Mouse (Mus musculus) T-cell, adult 2 months (primary cell): ENCODE measurements at regions not wholly inside any gene's neighbourhood (a gene's known extent, or its start where the extent isn't known, plus 50 kb on each side); places are given as distances from the start of the nearest gene placed in this dataset.
"Not testable (repeated sequence)": the region's sequence is repeated elsewhere in the genome, so short reads cannot be mapped to it uniquely, and the experiment has no call there.

Source experiments
- DNase-seq: peaks from one replicate; pipeline ENCODE4 v3.0.0; 2022; ENCODE audit warnings: low spot score

DNA sequence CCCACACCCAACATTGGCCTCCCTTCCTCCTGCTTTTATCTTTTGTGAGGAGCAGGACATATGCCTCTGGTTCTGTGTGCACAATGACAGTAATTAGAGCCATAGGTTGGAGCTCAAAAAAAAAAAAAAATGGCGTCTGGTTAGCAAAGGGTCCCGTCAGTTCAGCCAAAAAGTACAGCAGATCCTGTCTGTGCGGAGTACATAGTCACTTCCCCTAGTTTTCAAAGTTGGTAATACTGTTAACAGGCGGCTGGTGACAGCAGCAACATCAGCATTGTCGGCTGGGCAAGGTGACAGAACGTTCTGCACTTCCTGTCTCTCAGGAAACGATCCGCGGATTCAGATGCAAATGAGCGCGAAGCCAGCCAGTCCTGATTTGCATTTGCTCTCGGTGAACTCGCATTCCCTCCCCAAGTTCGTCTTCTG is 642.4 kb upstream of the Gm19410 start:
- DNase-seq, result peak; percentile 70

DNA sequence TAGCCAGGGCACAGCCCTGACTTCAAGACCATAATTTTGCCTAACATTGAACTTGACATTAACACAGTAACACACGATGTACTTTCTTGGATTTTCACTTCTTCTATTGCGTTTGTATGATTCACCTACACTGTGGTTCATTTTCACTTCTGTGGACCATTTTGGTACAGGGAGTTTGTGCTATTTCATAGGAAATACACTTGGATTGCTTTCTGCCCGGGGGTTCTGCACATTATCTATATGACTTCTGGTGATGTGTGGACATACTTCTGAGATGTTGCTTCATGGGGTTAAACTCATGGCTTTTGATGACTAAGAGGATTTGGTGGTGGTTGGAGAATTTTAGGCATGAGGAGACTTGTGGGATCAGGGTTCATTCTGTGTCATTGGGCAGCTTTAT is 640.4 kb upstream of the Gm19410 start:
- no peak for DNase-seq

DNA sequence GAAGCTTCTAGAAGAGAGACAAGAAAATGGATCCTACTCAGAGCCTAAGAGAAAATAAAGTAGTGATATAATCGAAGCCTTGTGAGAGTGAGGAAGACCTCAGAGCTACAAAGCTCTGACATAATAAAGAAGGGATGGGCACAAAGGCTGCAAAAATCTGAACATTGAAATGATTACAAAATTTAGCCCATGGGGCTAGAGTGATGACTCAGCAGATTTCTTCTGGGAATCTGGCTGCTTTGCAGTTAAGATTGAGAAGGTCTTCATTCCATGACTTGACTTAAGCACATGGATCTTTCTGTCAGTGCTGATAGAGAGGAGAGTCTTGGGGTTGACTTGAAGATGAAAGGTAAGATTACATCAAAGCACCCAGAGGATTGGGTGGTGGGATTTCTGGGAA is 633.3 kb upstream of the Gm19410 start:
- DNase-seq, result no peak

DNA sequence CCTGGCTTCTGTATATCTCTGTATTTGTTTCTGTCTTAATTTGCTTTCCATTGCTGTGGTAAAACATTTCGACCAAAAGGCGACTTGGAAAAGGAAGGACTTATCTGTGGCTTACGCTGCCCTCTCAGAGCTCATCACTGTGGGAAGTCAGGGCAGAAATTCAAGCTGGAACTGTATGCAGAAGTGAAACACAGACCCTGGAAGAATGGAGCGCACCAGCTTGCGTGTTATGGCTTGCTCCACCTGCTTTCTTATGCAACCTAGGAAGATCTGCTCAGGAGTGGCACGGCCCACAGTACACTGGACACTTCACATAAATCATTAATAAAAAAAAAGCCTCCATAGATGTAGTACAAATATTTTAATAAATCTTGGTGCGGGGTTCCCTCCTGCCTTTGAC is 630.0 kb upstream of the Gm19410 start:
- DNase-seq, result no peak

DNA sequence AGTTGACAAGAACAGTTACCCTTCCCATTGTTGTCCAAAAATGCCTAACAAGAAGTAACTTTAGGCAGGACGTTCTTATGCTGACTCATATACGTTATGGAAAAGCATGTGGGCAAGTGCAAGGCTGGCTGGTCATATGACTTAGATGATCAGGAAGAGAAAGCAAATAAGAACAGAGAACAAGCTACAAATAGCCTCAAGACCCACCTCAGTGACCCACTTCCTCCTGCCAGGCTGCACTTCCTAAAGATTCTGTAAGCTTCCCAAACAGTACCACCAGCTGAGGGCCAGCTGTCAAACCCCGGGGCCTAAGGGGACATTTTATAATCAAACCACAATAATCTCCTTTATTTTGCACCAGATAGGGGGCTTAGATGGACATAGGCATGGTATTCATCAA is 628.9 kb upstream of the Gm19410 start:
- no peak for DNase-seq

DNA sequence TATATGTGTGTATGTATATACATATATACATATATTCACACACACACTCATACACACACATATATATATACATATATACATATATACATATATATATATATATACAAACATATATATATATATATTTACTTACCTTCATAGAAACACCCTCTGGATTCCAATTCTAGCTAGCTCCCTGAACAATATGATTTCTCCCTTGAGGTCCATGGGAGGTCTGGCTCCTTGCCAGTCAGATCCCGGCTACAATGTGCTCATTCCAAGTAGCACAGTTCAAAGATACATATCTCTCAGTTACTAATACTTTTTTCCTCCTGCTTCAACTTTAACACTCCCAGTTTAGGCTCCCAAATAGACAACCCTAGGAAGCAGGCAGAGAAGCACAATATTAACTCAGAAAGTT is 624.8 kb upstream of the Gm19410 start:
- DNase-seq, result no peak

DNA sequence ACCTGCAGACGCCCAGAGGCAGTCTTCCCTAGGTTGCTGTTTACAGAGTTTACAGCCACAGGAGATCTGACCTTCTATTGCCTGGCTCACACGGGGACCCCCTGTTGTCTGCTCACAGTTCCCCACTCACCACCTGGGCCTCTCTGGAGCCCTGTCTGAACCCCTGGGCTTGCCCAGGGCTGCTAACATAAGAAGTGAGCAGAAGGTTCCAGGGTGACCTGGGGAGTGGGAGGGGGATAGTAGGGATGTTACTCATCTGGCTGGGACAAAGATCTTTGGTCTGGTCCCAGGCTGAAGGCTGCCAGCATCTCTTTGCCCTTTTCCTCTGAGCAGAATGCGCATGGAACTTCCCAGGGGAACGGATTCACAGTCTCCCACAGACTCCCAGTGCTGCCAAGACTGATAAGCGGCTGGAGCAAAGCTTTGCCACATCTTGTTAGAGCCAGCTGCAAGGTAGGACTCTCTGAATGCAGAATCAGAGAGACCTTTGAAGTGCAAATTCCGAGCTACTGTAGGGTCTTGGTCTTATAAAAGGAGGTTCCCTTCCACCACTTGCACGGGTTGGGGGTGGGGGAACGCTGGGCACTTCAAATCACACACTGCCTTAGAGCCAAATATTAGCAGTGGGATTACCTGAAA is 622.5 kb upstream of the Gm19410 start:
- no peak for DNase-seq

DNA sequence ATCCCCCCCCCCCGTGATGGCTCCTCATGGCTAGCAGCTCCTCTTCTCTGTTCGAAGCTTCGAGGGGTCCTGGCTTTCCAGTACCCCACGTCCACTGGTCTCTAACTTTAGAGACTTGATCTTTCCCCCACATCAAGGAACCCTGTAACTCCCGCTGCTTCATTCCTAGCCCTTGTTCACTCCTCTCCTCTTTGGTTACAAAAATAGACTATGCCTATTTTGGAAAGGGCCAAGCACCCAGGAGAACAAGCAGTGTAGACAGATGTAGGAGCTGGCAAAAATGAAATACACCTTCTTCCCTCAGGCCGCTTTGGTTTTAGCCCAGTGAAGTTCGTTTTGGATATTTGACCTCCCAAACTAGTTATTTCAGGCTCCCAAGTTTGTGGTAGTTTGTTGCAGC is 621.9 kb upstream of the Gm19410 start:
- no peak for DNase-seq

DNA sequence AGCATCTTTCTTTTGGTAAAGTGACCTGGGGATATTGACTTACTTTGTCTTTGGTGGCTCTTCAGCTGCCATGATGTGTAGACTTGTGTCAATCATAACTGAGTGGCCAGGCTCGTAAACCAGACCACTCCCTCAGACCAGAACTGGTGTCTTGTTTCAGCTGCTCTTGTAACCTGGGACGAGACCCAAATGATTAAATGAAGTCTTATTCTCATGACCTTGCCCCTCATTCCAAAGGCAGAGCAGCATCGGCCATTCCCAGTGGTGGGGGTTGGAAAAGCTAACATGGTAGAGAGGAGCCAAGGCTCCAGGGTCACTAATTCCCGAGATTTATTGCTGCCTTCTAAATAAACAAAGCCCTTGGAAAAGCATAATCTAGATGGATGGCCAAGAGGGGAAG is 621.2 kb upstream of the Gm19410 start:
- DNase-seq, result no peak

DNA sequence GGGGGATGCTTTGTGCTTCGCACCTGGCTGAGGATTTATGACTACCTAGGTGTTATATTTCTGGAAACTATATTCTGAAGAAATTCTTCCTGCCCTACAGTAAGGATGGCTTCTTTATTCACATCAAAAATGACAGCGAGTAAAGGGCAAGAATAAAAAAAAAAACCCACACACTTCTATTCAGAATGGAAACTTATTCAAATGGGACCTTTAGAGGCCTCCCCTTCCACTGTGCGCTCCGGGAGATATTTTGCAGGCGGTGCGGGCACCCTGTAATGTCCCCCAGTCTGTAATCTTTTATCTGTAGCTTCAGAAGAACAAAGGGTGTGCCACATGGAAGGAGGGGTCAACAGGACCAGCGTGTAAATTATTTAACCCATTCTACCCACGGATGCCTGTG is 618.1 kb upstream of the Gm19410 start:
- no peak for DNase-seq

DNA sequence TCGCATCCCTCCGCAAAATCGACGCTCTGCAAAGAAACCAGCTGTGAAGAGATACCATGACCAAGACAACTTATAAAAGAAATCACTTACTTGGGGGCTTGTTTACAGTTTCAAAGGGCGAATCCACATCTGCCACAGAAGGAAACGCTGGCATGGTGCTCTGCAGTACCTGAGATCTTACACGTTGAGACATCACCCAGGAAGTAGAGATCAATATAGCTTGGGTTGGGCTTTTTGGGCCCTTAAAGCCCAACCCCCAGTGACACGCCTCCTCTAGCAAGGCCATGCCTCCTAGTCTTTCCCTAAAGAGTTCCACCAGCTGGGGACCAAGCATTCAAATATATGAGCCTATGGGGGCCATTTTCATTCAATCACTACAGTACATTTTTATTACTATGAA is 617.6 kb upstream of the Gm19410 start:
- DNase-seq, result no peak

DNA sequence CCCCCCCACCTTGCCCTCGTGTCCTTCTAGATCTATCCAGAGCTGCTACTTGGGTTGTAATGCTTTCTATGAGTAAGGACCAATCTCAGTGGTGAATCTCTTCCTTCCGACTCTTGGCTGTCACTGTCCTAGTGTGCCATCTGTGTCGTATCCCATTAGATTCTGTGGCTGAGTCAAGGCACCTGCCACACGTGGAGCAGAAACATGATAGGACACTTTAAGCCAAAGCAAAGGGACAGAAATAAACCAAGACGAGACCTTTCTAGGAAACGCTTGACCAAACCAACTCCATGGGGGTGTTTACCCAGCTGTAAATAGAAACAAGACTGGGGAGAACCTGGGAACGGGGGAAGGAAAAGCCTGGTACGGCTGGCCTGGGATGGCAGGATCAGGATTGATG is 613.0 kb upstream of the Gm19410 start:
- no peak for DNase-seq

DNA sequence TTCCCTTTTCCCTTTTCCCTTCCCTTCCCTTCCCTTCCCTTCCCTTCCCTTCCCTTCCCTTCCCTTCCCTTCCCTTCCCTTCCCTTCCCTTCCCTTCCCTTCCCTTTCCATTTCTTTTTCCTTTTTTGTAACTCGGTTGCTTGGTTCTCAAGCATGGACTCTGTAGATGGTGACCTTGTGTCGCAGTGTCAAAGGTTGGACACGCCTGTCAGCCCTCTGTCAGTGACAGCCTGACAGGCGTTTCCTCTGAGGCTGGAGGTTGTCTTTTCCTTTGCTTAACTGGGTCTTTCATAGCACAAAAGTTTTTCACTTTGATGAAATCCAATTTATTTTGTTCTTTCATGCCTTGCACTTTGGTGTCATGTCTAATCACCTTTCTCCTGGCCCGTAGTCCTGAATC is 609.3 kb upstream of the Gm19410 start:
- DNase-seq, result no peak

DNA sequence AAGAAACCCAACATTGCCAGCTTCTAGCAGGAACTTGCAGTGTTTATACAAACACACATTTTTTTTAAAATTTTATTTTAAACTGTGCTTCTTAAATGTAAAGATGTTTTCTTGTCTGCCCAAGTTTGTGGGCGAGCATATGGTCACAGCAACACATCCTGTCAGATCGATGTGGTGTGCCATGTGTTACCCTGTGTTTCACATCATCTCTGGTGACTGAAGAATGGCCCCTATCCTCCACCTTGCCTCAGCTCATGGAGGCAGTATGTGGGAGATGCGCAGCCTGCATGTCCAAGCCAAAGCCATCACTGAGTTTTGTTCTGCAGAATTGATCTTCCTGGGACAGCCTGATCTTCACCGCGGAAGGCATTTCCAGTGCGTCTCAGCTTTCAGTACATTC is 607.9 kb upstream of the Gm19410 start:
- DNase-seq, result no peak

DNA sequence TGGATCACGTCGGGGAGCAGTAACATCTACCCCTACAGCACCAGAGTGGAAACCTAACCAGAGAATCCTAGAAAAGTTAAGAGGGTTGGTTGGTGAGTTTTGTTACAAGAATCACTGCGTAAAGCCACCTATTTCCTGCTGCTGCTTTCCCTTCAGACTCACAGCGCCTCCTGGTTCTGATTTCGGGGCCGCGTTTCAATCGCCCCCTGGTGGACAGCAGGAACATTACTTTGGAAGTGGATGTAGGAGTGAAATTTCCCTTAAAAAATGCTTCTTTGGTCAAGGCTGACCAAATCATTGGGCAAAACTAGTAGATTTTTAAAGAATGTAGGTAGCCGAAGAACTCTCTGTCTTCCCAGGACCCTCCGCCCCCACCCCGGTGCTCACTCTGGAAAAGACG is 606.3 kb upstream of the Gm19410 start:
- peak; percentile 65 for DNase-seq

DNA sequence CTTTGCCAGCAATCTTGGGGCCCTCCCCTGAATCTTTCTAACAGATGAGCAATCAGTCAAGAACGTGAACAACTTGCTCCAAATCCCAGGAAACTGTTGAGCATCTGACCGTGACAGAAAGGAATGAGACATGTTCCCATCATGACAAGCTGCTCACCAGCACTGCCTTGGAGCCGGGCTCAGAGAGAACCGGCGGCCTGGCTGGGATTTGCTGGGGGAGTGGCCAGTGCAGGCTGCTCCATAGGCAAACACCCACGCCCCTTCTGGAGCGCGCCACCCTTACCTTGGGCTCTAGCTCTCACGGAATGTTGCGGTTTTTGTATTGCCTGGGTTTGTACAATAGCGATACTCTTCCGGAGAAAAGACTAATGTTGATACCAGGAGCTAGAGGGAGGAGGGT is 605.4 kb upstream of the Gm19410 start:
- no peak for DNase-seq

DNA sequence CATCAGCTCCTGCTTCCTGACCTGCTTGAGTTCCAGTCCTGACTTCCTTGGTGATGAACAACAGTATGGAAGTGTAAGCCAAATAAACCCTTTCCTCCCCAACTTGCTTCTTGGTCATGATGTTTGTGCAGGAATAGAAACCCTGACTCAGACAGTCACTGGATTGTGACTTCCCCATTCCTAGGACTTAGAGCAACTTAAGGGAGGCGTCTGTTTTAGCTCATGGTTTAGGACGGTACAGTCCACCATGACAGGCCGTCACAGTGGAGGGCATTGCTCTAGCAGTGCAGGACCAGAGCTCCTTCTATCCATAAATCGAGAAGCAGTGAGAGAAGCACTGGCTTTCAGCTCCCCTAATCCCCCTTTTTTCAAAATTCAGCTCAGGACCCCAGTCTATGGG is 603.4 kb upstream of the Gm19410 start:
- not testable (repeated sequence) for DNase-seq

DNA sequence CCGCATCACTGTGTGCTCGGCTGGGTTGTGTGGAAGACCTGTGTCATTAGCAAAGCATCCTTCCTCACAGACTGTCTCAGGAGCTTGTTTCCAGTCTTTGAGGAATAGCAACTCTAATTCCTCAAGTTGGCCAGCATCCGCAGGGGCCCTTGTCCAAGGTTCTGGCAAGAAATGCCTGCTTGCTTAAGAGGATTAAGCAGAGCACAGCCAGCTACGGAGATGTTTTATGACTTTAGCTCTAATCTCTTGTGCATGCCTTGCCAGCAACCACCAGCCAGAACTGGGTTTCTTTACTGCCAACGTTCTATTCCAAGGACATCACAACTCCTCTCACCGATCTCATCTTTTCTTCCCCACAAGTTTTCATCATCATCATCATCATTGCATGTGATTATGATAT is 599.0 kb upstream of the Gm19410 start:
- no peak for DNase-seq

DNA sequence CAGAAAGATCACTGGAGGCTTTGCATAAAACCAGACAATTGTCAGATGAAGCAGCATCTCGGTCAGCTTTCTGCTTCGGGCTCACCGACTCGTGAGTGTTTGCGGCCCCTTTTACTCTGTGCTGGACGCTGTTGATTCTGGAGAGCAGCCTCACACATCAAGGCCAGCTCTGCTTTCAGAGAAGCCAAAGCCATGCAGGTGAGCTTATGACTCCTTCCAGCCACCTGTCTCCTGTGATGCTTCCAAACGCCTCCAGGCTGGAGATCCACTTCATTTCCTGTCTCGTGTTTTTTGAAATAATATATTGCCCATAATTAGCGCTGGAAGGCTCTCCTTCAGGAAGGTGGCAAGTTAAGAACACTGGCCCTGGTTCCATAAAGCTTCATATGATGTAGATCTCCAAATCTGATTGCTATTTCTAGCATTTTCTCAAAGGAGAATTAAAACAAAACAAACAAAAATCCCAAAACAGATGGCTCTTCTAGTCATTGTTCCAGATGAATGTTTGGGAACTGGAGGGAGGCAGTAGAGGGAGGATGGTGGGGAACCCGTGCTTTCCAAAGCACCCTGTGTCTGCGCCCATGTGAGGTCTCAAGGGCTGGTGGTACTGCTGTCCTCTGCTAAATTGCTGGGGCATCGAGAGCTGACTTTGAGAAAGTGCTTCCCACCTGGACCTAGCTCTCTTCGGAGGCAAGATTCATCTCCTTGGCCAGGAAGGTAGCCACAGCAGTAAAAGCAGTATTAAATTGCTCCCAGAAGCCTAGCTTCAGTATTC is 593.9 kb upstream of the Gm19410 start:
- no peak for DNase-seq

DNA sequence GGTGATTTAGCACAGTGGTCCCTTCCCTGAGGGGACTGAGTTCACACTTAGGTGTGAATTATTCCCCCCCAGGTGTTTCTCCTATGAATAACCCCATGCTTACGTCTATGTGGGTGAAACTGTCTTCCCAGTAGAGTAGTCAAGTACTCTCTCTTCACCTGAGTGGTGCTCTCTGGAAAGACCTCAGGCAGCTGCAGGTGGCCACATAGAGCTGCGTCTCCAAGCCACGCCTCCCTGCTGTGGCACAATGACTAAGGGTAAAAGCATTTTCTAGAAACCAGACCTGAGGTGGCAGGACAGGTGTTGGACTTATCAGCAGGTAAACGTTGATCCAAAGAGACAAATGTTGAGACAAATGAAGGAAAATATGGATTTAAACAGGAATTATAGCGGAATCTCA is 588.3 kb upstream of the Gm19410 start:
- DNase-seq, result no peak

DNA sequence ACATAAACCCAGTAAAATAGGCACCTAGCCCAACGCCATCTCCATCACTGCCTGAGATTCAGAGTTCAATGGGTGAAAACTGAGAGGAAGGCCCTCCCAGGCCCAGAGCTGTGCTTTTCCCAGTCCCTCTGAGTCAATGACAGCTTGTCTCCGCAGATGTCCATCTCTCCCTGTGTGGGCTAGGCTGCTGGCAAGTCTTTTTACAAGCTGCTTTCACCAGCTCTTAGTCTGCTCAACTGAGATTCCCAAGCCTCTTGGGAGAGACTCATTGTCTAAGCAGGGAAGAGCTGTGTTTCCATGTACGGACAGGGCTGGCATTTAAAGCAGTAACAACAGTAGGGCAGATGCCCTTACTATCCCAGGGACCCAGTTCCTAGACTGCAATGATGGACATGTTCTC is 585.5 kb upstream of the Gm19410 start:
- DNase-seq, result no peak

DNA sequence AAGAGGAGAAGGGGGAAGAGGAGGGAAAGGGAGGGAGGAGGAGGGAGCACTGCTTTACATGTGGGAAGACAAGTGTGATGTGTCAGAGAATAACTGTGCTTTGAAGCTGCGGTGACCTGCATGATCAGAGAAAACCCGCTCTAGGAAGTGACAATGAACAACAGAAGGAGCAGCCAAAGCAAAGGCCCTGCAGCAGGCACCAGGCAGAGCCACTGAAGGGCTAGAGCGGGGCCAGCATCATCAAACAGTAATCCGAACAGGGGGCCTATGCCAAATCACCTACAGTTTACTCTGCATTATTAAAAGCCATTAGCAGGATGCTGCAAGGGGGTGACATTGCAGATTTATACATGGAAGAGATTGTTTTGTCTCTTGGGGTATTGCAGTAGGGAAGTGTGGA is 583.4 kb upstream of the Gm19410 start:
- DNase-seq, result no peak

DNA sequence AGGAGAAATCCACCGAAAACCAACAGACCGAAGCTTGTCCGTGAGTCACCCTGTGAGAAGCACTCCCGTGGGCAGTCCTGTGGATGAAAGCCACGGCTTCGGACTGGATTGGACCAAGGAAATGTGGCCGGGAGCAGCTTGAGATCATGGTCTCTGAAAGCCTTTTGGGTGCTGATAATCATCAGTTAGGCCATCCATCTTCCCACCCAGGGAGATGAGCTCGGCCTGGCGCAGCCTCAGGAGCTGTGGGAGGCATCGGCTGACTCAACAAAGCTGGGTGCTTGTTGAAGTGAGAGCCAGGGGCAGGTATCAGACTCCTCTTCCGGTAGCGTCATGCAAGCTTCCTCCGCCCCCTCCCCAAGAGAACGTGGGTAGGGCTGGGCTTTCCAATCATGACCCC is 582.2 kb upstream of the Gm19410 start:
- DNase-seq, result no peak

DNA sequence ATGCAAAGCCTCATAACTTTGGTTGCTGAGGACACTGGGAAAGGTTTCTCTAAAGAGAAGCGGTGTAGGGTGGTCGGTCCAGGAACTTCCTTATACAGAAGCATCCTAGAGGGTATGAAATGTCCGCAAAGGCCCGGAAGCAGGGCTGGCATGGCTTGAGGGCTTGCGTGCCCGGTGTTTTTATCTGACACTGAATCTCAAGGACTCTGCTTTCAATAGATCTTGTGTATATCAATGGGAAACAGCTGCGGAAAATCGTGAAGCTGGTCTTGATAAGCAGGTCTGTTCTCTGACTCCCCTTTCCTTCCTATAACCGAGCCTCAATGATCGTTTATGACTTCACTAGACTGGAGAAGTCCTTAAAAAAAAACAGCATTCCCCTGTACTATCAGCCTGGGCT is 580.4 kb upstream of the Gm19410 start:
- DNase-seq, result no peak
